22 mouse cellular contexts compared by ENCODE assay signal in genomic region chr15:79123751-79124150, GRCm38 (mm10). TPM values are rescaled to one million over a fixed set of nuclear protein-coding genes. Genes with fewer than 3 reads are reported as not detected.
DNase-seq lines count a peak whose midpoint lies in the region; ATAC-seq lines count a peak whose summit lies in the region.
"Had no signal": no experiment of that assay in that cellular context is flagged by ENCODE, and none has a peak within 500 bp of the region (broad histone marks: within the 10 kb centered on the region; RNA-seq: fewer than 3 reads in every experiment).

No protein-coding gene starts in this region.

- peak; percentile 98 for DNase-seq in heart, adult 11 months
- DNase-seq in heart, postnatal 25 days (ENCODE audit: low spot score) = no peak
- DNase-seq in heart, adult 8-10 months (ENCODE audit: low spot score) = peak; percentile 74
- DNase-seq in heart, postnatal 14 days = peak; percentile 46 to 60
- no peak for DNase-seq in adrenal gland, adult 2 months
- DNase-seq in cerebellum, postnatal 14 days = no peak
- DNase-seq: cerebellum, postnatal 10 days; embryo, embryonic 11 days; kidney, postnatal 36 days; liver, postnatal 0 days; lung, postnatal 14 days; retina, postnatal 1 day had no signal

- H3K4me3 ChIP-seq in heart, embryonic 12.5 days = no peak overlapping the region
- H3K4me3 ChIP-seq: embryonic facial prominence, embryonic 15.5 days; hindbrain, embryonic 13.5 days; limb, embryonic 10.5 days had no signal

- H3K4me2 ChIP-seq in heart, embryonic 12.5 days = no peak overlapping the region
- H3K4me2 ChIP-seq: embryonic facial prominence, embryonic 15.5 days; hindbrain, embryonic 13.5 days had no signal

- peaks cover 100% of the 10 kb centered on the region for H3K36me3 ChIP-seq in heart, embryonic 12.5 days

- no peak for ATAC-seq in heart, embryonic 12.5 days (ENCODE audit: insufficient number of reproducible peaks, low FRiP score)
- ATAC-seq: forebrain, embryonic 16.5 days; liver, postnatal 0 days; midbrain, embryonic 16.5 days had no signal

- WGBS in heart, embryonic 12.5 days = 31% methylated on average over 6 of the region's 6 CpGs

- intact Hi-C loops in heart, postnatal 25 days (cut with DNase I) = loop anchor here (2.0 kb wide), 1 partner anchor 13 kb away; no protein-coding TSS in a partner anchor
- intact Hi-C loops in heart, postnatal 14 days (cut with DNase I) = no loop called here

- peaks cover 10% of the 10 kb centered on the region for H3K9me3 ChIP-seq in heart, embryonic 12.5 days (replicated peaks)
- H3K9me3 ChIP-seq: embryonic facial prominence, embryonic 15.5 days; hindbrain, embryonic 13.5 days; limb, embryonic 10.5 days had no signal

- H3K27ac ChIP-seq in heart, embryonic 12.5 days (ENCODE audit: poor library complexity, severe bottlenecking) = peak overlapping the region; percentile 83
- H3K27ac ChIP-seq: embryonic facial prominence, embryonic 15.5 days; hindbrain, embryonic 13.5 days; limb, embryonic 10.5 days had no signal

- H3K4me1 ChIP-seq in heart, embryonic 12.5 days (replicated peaks) = peaks cover 20% of the 10 kb centered on the region
- H3K4me1 ChIP-seq: embryonic facial prominence, embryonic 15.5 days; hindbrain, embryonic 13.5 days; limb, embryonic 10.5 days had no signal

- H3K27me3 ChIP-seq in heart, embryonic 12.5 days (replicated peaks) = no peaks in the 10 kb centered on the region
- H3K27me3 ChIP-seq: embryonic facial prominence, embryonic 15.5 days; hindbrain, embryonic 13.5 days had no signal

- H3K9ac ChIP-seq in heart, embryonic 12.5 days = peak overlapping the region; percentile 28; the same call in 1 of the 2 replicates
- H3K9ac ChIP-seq: embryonic facial prominence, embryonic 15.5 days; hindbrain, embryonic 13.5 days; liver, postnatal 0 days had no signal

RNA-seq across cellular contexts. Expression of gene Micall1, which starts 15.1 kb away (rescaled TPM):
- total RNA-seq in heart, postnatal 25 days (2021) = 10 to 100 TPM; 51.9 to 57.7 TPM
- 10 to 100 TPM; 41.2 to 42.2 (median 41.5) TPM for total RNA-seq in heart, adult 8-10 months (2022)
- 24.2 and 24.3 TPM in 2 replicates for polyA plus RNA-seq in heart, embryonic 12.5 days (2016; fragmentation: Nextera tagmentation; extraction: Ambion mirVana)
- 10 to 100 TPM; 61.2 to 64.9 TPM for total RNA-seq in heart, postnatal 14 days (2021)
- total RNA-seq in adrenal gland, adult 2 months (2021) = 10 to 100 TPM; 36.5 to 49.5 TPM
- polyA plus RNA-seq in adrenal gland, adult 2 months (2012; rRNA removed) = 61.7 and 65.0 TPM in 2 replicates

RNA-seq across cellular contexts. Expression of gene Polr2f, which starts 17.1 kb away (rescaled TPM):
- total RNA-seq in heart, postnatal 25 days (2021) = 100 to 1,000 TPM; 132 TPM
- total RNA-seq in heart, adult 8-10 months (2022) = 100 to 1,000 TPM; 124 to 149 (median 135) TPM
- 265 and 289 TPM in 2 replicates for polyA plus RNA-seq in heart, embryonic 12.5 days (2016; fragmentation: Nextera tagmentation; extraction: Ambion mirVana)
- 100 to 1,000 TPM; 111 to 116 TPM for total RNA-seq in heart, postnatal 14 days (2021)
- 100 to 1,000 TPM in 1 of 2 experiments, 10 to 100 TPM in 1; 92.8 to 151 TPM for total RNA-seq in adrenal gland, adult 2 months (2021)
- 48.1 and 48.3 TPM in 2 replicates for polyA plus RNA-seq in adrenal gland, adult 2 months (2012; rRNA removed)

RNA-seq across cellular contexts. Expression of gene 1700088E04Rik, which starts 17.3 kb away (rescaled TPM):
- total RNA-seq in heart, postnatal 25 days (2021) = 1 to 10 TPM; 1.6 to 1.7 TPM
- 1 to 10 TPM; 1.6 to 2.7 (median 2.4) TPM for total RNA-seq in heart, adult 8-10 months (2022)
- 6.3 and 6.6 TPM in 2 replicates for polyA plus RNA-seq in heart, embryonic 12.5 days (2016; fragmentation: Nextera tagmentation; extraction: Ambion mirVana)
- total RNA-seq in heart, postnatal 14 days (2021) = 1 to 10 TPM; 1.3 to 2.7 TPM
- 1 to 10 TPM; 5.2 to 9.9 TPM for total RNA-seq in adrenal gland, adult 2 months (2021)
- 8.1 and 10.8 TPM in 2 replicates for polyA plus RNA-seq in adrenal gland, adult 2 months (2012; rRNA removed)
- total RNA-seq: megakaryocyte, adult 5-6 weeks had no signal

RNA-seq across cellular contexts. Expression of gene Sox10, which starts 41.3 kb away (rescaled TPM):
- total RNA-seq in heart, postnatal 25 days (2021) = 1 to 10 TPM in 1 of 2 experiments, under 1 TPM in 1; 0.92 to 1.3 TPM
- 1 to 10 TPM in 2 of 4 experiments, under 1 TPM in 2; 0.55 to 1.7 (median 0.94) TPM for total RNA-seq in heart, adult 8-10 months (2022)
- 0.28 and 0.44 TPM in 2 replicates for polyA plus RNA-seq in heart, embryonic 12.5 days (2016; fragmentation: Nextera tagmentation; extraction: Ambion mirVana)
- 1 to 10 TPM; 1.6 to 1.8 TPM for total RNA-seq in heart, postnatal 14 days (2021)
- total RNA-seq in adrenal gland, adult 2 months (2021) = 1 to 10 TPM in 1 of 2 experiments, under 1 TPM in 1; 0.89 to 2.5 TPM
- polyA plus RNA-seq in adrenal gland, adult 2 months (2012; rRNA removed) = 3.9 and 5.5 TPM in 2 replicates
- total RNA-seq: liver, adult 2 months; megakaryocyte, adult 5-6 weeks; neutrophil, adult 5-6 weeks had no signal
- polyA plus RNA-seq: C2C12; liver, adult 2 months had no signal

RNA-seq across cellular contexts. Expression of gene Eif3l, which starts 48.8 kb away (rescaled TPM):
- 10 to 100 TPM; 68.9 to 71.5 TPM for total RNA-seq in heart, postnatal 25 days (2021)
- 10 to 100 TPM; 70.2 to 76.0 (median 74.9) TPM for total RNA-seq in heart, adult 8-10 months (2022)
- polyA plus RNA-seq in heart, embryonic 12.5 days (2016; fragmentation: Nextera tagmentation; extraction: Ambion mirVana) = 165 TPM in 2 replicates
- 10 to 100 TPM; 73.8 to 81.1 TPM for total RNA-seq in heart, postnatal 14 days (2021)
- 100 to 1,000 TPM; 136 to 160 TPM for total RNA-seq in adrenal gland, adult 2 months (2021)
- polyA plus RNA-seq in adrenal gland, adult 2 months (2012; rRNA removed) = 94.1 and 119 TPM in 2 replicates

Comparison
In these comparisons a context has a peak if more than half of its experiments do, and no peak if none do; other contexts are left out.
1. DNase-seq: peak in heart, adult 11 months (single experiment), heart, adult 8-10 months (single experiment) and heart, postnatal 14 days (2 of 2); none in heart, postnatal 25 days (single experiment), adrenal gland, adult 2 months (single experiment) and cerebellum, postnatal 14 days (0 of 2).